Mouse (Mus musculus): ENCODE measurements around the gene Gm49368.
"Not testable (repeated sequence)": the region's sequence is repeated elsewhere in the genome, so short reads cannot be mapped to it uniquely, and the experiment has no call there.

The Gm49368 gene

DNA sequence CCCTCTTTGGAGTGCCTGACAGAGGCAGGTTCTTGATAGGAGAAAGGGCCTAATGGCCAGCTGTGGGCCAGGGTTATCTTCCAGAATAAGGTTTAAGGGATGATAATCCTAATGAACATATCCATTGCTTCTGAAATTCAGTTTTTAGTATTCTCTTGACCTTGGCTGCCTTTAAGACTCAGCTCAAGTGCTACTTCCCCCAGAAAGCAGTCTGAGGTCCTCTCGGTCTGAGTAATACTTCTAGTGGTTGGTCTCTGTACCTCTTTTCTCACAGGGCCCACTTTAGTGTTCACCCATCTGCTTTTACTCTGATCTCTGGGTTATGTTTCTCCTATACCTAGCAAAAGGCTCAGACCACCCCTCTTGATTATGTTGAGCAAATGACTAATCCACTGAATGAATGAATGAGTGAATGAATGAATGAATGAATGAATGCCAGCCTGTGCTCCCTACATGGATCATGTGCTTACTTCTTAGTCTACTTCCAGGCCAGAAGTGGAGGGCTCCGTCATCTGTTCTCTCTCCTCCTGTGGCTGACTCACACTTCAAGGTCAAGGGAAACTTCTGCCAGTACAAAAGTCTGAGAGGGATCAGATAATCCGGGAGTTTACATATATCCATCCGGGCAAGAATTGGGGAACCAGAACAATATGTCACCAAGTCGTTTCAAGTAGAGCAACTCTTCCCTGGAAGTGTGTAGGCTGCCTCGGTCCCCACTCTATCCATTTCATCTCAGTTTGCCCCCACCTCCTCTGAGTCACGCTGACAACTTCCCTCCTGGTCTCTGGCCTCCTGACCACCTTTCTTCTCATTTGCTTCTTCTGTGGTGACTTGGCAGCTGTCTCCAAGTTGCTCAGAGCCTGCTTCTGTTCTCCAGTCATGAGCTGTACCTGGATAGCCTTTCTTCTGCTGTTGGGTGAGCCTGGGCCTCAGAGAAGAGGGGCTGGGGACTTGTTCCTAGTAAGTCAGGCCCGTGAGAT, 66.5 kb downstream of the Gm49368 start, which contains the start of gene Itgax:
TSS of gene Itgax (plus strand) at position 807 of the 980 bp plus-strand sequence.
- in situ Hi-C loops (cut with MboI, MseI), result no loop called here

DNA sequence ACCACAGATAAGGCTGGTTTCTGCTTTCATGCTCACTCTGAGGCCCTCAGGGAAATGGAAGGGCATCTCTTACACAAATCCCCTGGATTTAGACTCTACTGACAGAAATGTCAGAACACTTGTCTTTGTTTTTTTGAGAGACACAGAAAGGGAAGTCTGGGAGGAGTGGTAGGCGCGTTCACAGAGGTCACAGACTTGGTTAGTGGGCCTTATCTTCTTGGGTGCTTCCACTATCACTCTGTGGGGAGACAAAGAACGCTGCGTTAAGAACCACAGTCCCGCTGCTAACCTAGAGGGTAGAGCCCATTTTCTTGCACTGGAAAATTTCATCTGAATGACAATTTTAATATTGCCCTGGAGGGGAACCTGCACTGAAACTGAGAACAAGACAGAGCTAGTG, 69.7 kb downstream of the Gm49368 start:
- in situ Hi-C loops (cut with MboI, MseI), result loop anchor here (10.0 kb wide), 1 partner anchor 1693 kb away; no protein-coding TSS in a partner anchor

GRCm38 (mm10) chr7:128133596-128133995, 71.1 kb downstream of the Gm49368 start:
- in situ Hi-C loops (cut with MboI, MseI), result loop anchor here (10.0 kb wide), 1 partner anchor 1691 kb away; no protein-coding TSS in a partner anchor

DNA sequence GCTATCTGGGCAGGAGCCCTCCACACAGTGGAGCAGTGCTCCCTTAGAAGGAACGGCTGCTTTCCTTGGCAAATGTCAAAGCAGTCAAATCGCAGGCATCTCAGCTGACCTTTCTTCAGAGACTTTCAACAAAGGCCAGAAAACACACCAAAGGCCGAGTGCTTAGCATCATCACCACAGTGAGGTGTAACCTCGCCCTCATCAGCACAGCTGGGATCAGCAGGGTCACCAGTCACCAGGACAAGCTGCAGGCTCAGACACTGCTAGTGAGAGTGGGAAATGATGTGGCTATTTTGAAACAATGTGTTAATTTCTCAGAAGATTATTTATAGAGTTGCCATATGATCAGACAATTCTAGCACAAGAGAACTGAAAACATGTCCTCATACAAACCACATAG, 74.4 kb downstream of the Gm49368 start:
- in situ Hi-C loops (cut with MboI, MseI), result loop anchor here (5.0 to 10.0 kb wide), 3 partner anchors 35 to 1688 kb away; no protein-coding TSS in a partner anchor

GRCm38 (mm10) chr7:128139611-128140010, 77.1 kb downstream of the Gm49368 start:
- in situ Hi-C loops (cut with MboI, MseI), result loop anchor here (5.0 to 10.0 kb wide), 3 partner anchors 37 to 1685 kb away; no protein-coding TSS in a partner anchor

DNA sequence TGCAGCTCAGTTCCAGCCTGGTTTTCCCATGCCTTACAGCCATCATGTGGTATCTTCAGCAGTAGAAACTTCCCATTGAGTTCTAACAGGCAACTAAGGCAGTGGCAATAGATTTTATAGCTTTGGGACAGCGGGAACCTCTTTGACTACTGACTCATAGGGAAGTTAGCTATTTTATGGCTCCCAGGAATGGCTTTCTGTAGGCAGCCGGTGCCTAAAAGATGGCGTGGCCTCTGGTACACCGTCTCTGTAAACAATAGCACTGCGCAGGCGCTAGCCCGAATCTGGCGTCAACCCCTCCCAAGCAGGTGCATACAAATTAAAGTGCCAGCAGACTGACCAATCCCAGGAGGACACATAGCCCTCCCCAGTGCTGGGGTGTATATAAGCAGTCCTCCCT, 88.5 kb downstream of the Gm49368 start:
- in situ Hi-C loops (cut with MboI, MseI), result no loop called here

DNA sequence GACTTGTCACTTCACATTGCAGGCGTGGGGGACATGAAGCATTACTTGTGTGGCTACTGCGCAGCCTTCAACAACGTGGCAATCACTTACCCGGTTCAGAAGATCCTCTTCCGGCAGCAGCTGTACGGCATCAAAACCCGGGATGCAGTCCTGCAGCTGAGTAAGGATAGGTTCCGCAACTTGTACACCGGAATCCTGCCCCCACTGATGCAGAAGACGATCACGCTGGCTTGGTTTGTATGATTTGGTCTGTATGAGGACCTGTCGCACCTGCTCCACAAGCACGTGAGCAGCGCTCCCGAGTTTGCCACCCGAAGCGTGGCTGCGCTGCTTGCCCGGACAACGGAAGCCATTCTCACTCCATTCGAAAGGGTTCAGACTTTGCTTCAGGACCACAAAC, 91.6 kb downstream of the Gm49368 start, which contains the start of gene Itgad:
TSS of gene Itgad (plus strand) at position 301 of the 400 bp plus-strand sequence.
- in situ Hi-C loops (cut with MboI, MseI), result no loop called here

GRCm38 (mm10) chr7:128154924-128155323, 92.4 kb downstream of the Gm49368 start:
- in situ Hi-C loops (cut with MboI, MseI), result no loop called here

DNA sequence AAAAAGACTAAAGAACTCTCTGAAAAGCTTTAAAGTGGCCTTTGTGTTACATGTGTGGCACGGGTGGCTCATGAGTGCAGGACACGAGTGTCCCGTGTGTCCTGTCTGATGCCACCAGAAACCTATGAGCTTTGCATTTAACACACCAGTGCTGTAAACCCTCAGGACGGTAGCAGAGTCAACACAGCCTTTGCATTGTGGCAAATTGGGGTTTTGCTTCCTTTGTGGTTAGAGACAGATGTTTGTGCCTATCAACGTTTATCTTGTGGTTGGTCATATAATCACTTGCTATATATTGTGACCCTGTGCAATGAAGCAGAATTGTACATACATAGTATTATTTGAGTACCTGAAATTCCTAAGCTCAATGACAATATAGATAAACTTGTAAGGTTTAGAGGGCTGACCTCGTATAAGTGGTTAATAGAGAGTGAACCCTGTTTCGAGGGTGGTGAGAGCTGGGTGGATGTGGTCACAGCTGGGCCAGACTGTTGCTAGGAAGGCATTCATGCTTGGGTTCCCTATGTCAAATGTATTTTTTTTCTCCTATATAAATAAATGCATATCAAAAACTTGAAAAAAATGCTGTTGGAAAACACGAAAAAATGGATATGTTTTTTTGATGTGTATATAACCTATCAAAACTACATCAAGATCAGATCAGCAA, 96.3 kb downstream of the Gm49368 start:
- in situ Hi-C loops (cut with MboI, MseI), result not testable (repeated sequence)

DNA sequence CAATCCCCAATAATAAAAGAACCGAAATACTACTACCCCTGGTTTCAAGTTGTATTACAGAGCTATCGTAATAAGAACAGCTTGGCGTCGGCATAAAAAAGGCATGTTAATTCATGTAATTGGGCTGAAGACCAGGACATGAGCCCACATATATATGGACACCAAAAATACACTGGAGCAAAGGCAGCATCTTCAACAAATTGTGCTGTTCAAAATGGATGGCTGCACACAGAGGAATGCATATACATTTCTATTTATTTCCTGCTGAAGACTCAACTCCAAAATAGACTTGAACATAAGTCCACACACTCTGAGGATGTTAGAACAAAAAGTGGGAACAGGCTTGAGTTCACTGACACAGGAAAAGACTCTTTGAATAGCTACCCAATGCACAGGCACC, 101.5 kb downstream of the Gm49368 start:
- in situ Hi-C loops (cut with MboI, MseI), result no loop called here

DNA sequence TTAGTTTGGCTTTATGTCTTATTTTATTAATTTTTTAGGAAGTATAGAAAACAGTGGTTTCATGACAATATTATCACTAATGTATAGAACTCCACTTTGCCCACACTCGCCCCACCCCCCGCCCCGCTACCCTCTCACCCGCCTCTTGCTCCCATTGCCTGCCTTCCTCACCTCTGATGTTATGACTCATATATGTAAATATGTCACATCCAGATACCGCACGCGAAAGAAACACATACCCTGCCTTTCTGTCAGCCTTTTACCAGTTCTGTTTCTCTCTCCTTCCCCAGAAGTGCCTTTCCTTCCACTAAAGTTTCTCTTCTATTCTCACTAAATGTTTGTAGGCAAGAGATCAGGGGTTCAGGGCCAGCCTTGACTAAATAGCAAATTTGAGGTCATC, 103.9 kb downstream of the Gm49368 start:
- in situ Hi-C loops (cut with MboI, MseI), result no loop called here

GRCm38 (mm10) chr7:128169996-128170395, 107.5 kb downstream of the Gm49368 start:
- in situ Hi-C loops (cut with MboI, MseI), result no loop called here

All from T-helper 1 cell (primary cell).